Mouse (Mus musculus) lung, embryonic 16.5 days (tissue): Measurements from ENCODE around the gene Nell2. TPM values are rescaled to one million over a fixed set of nuclear protein-coding genes. Genes with fewer than 3 reads are reported as not detected.

ENCODE experiments used
- ATAC-seq: fragments of 200-750 bp; cut with Nextera tagmentation; 2 replicates; pipeline ENCODE4 v1.8.0; 2017; ENCODE audit warnings: low read depth, mild to moderate bottlenecking, moderate library complexity
- H3K27ac ChIP-seq: fragments of 300-500 bp; sonication (generic); 2 replicates; pipeline ENCODE4 v1.5.1; 2014; ENCODE audit warnings: mild to moderate bottlenecking, control low read depth, low read length
- H3K27me3 ChIP-seq: fragments of 300-500 bp; sonication (generic); 2 replicates; pipeline ENCODE4 v1.6.1; 2014; ENCODE audit warnings: low read depth, low read length, mixed read lengths; ENCODE audit not compliant: control insufficient read depth, insufficient read depth
- H3K36me3 ChIP-seq: fragments of 300-500 bp; sonication (generic); 2 replicates; pipeline ENCODE4 v1.6.1; 2014; ENCODE audit warnings: low read length; ENCODE audit not compliant: control insufficient read depth, insufficient read depth
- H3K4me1 ChIP-seq: fragments of 300-500 bp; sonication (generic); replicated peaks from 2 replicates; pipeline ENCODE4 v1.6.1; 2014; ENCODE audit warnings: low read length, mixed read lengths; ENCODE audit not compliant: control insufficient read depth, insufficient read depth
- H3K4me2 ChIP-seq: fragments of 300-500 bp; sonication (generic); 2 replicates; pipeline ENCODE4 v1.6.1; 2014; ENCODE audit warnings: low read depth, low read length, control low read depth
- H3K4me3 ChIP-seq: fragments of 300-500 bp; sonication (generic); 2 replicates; pipeline ENCODE4 v1.5.1; 2014; ENCODE audit warnings: mild to moderate bottlenecking, low read length, control low read depth
- H3K9ac ChIP-seq: fragments of 300-500 bp; sonication (generic); 2 replicates; pipeline ENCODE4 v1.6.1; 2014; ENCODE audit warnings: low read length, control low read depth
- H3K9me3 ChIP-seq: fragments of 300-500 bp; sonication (generic); 2 replicates; pipeline ENCODE4 v1.6.1; 2016; ENCODE audit warnings: low read length; ENCODE audit not compliant: control insufficient read depth
- WGBS: fragments of 180-500 bp; shearing (Covaris S2); extraction: QIAGEN DNeasy Blood & Tissue Kit; methylation state at CpG from one replicate; pipeline ENCODE4 v1.1.7; 2014; 5-methylcytosine and 5-hydroxymethylcytosine counted together
- polyA plus RNA-seq: library from polyadenylated mRNA; unstranded; fragments of >200 nt; fragmentation: Nextera tagmentation; extraction: Ambion mirVana; gene quantifications from 2 replicates; pipeline ENCODE4 v1.2.1, GENCODE M21; 2015

Gene Nell2
- polyA plus RNA-seq, 1 experiment from 2014 or later, result 1.2 TPM

GRCm38 (mm10) chr15:95436261-95436660, 92.1 kb downstream of the Nell2 start:
- Histone ChIP-seq H3K9me3 (no peaks in the 10 kb centered on the region), H3K27ac (no peak overlapping the region), H3K4me1 (no peaks in the 10 kb centered on the region), H3K4me2 (no peak overlapping the region), H3K36me3 (no peaks in the 10 kb centered on the region), H3K27me3 (no peaks in the 10 kb centered on the region), H3K4me3 (no peak overlapping the region), H3K9ac (no peak overlapping the region)
- no peak for ATAC-seq
- WGBS, result 70% methylated on average over 1 of the region's 1 CpGs

- ATAC-seq, result no peak
- no peak overlapping the region for H3K4me3 ChIP-seq
- no peaks in the 10 kb centered on the region for H3K4me1 ChIP-seq
- WGBS, result 77% methylated on average over 13 of the region's 13 CpGs
- H3K36me3 ChIP-seq, result no peaks in the 10 kb centered on the region
- no peaks in the 10 kb centered on the region for H3K27me3 ChIP-seq
- H3K4me2 ChIP-seq, result no peak overlapping the region
- no peak overlapping the region for H3K9ac ChIP-seq
- no peaks in the 10 kb centered on the region for H3K9me3 ChIP-seq
- H3K27ac ChIP-seq, result no peak overlapping the region
Observed at GRCm38 (mm10) chr15:95431156-95431799, 97.1 kb downstream of the Nell2 start.

- H3K4me1 ChIP-seq, result no peaks in the 10 kb centered on the region
- no peak overlapping the region for H3K4me3 ChIP-seq
- 86% methylated on average over 8 of the region's 8 CpGs for WGBS
- H3K27ac ChIP-seq, result no peak overlapping the region
- no peaks in the 10 kb centered on the region for H3K27me3 ChIP-seq
- no peak for ATAC-seq
- no peaks in the 10 kb centered on the region for H3K9me3 ChIP-seq
- H3K36me3 ChIP-seq, result no peaks in the 10 kb centered on the region
- no peak overlapping the region for H3K9ac ChIP-seq
- no peak overlapping the region for H3K4me2 ChIP-seq
Observed at GRCm38 (mm10) chr15:95430000-95430399, 98.4 kb downstream of the Nell2 start.

GRCm38 (mm10) chr15:95428003-95428663, 100.2 kb downstream of the Nell2 start:
- no peaks in the 10 kb centered on the region for H3K9me3 ChIP-seq
- 67% methylated on average over 7 of the region's 7 CpGs for WGBS
- no peak overlapping the region for H3K9ac ChIP-seq
- H3K4me3 ChIP-seq, result no peak overlapping the region
- H3K36me3 ChIP-seq, result no peaks in the 10 kb centered on the region
- no peak for ATAC-seq
- H3K27me3 ChIP-seq, result no peaks in the 10 kb centered on the region
- H3K4me2 ChIP-seq, result no peak overlapping the region
- no peak overlapping the region for H3K27ac ChIP-seq
- no peaks in the 10 kb centered on the region for H3K4me1 ChIP-seq

- 71% methylated on average over 7 of the region's 7 CpGs for WGBS
- no peak overlapping the region for H3K27ac ChIP-seq
- no peak overlapping the region for H3K9ac ChIP-seq
- H3K4me3 ChIP-seq, result no peak overlapping the region
- H3K36me3 ChIP-seq, result no peaks in the 10 kb centered on the region
- ATAC-seq, result no peak
- no peaks in the 10 kb centered on the region for H3K4me1 ChIP-seq
- H3K4me2 ChIP-seq, result no peak overlapping the region
- H3K9me3 ChIP-seq, result no peaks in the 10 kb centered on the region
- no peaks in the 10 kb centered on the region for H3K27me3 ChIP-seq
Observed at GRCm38 (mm10) chr15:95425085-95425484, 103.3 kb downstream of the Nell2 start.

- no peak overlapping the region for H3K9ac ChIP-seq
- no peak overlapping the region for H3K4me3 ChIP-seq
- H3K4me1 ChIP-seq, result no peaks in the 10 kb centered on the region
- H3K27ac ChIP-seq, result no peak overlapping the region
- H3K36me3 ChIP-seq, result no peaks in the 10 kb centered on the region
- H3K9me3 ChIP-seq, result no peaks in the 10 kb centered on the region
- H3K4me2 ChIP-seq, result no peak overlapping the region
- H3K27me3 ChIP-seq, result no peaks in the 10 kb centered on the region
- ATAC-seq, result no peak
- 79% methylated on average over 15 of the region's 15 CpGs for WGBS
Observed at GRCm38 (mm10) chr15:95422226-95422950, 106.0 kb downstream of the Nell2 start.

GRCm38 (mm10) chr15:95418641-95419040, 109.7 kb downstream of the Nell2 start:
- ATAC-seq, result no peak
- Histone ChIP-seq H3K9ac (no peak overlapping the region), H3K36me3 (no peaks in the 10 kb centered on the region), H3K4me3 (no peak overlapping the region), H3K4me1 (no peaks in the 10 kb centered on the region), H3K4me2 (no peak overlapping the region), H3K27ac (no peak overlapping the region), H3K27me3 (no peaks in the 10 kb centered on the region), H3K9me3 (no peaks in the 10 kb centered on the region)
- WGBS, result 84% methylated on average over 4 of the region's 4 CpGs

- Histone ChIP-seq H3K4me1 (no peaks in the 10 kb centered on the region), H3K9ac (no peak overlapping the region), H3K9me3 (no peaks in the 10 kb centered on the region), H3K4me2 (no peak overlapping the region), H3K4me3 (no peak overlapping the region), H3K27ac (no peak overlapping the region), H3K27me3 (no peaks in the 10 kb centered on the region), H3K36me3 (no peaks in the 10 kb centered on the region)
- ATAC-seq, result no peak
- WGBS, result 58% methylated on average over 5 of the region's 5 CpGs
Observed at GRCm38 (mm10) chr15:95411949-95412741, 116.2 kb downstream of the Nell2 start.
